Mouse (Mus musculus) olfactory bulb, adult 2 months (tissue): ENCODE measurements around the gene Gnas.

ENCODE experiments used
- CTCF ChIP-seq: fragments of 200-500 bp; IDR thresholded peaks from 2 replicates; pipeline ENCODE4 v1.5.1; 2012; ENCODE audit warnings: low read depth, mild to moderate bottlenecking, low read length, moderate library complexity; ENCODE audit not compliant: insufficient read depth
- POLR2A ChIP-seq: fragments of 200-500 bp; IDR thresholded peaks from 2 replicates; pipeline ENCODE4 v1.6.1; 2012; ENCODE audit warnings: mild to moderate bottlenecking, low read depth, low read length, moderate library complexity; ENCODE audit not compliant: insufficient read depth

DNA sequence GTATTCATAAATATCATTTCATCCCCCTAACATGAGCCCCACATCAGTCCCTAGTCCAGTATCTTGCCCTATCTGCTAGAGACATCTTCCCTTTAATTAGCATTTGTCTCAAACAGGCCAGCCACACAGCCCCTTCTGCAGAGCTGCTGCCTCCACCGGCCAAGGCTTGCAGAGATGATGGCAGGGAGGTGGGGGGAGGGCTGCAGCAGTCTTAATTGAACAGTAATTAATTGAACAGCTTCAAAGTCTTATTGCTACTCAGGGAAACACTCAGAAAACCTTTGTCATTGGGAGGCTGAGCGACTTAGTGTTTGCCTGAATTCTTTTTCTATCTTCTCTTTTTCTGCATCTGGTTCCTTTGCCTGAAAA lies 7.5 kb downstream of the Gnas start:
- TF ChIP-seq CTCF (no peak), POLR2A (no peak)
